Mouse (Mus musculus) small intestine, adult 2 months (tissue): ENCODE data around the gene Wnt1.

Experiments
- CTCF ChIP-seq: fragments of 200-500 bp; IDR thresholded peaks from 2 replicates; pipeline ENCODE4 v1.5.1; 2012; ENCODE audit warnings: low read depth, mild to moderate bottlenecking, control low read depth, inconsistent platforms, low read length, moderate library complexity, mixed read lengths; ENCODE audit not compliant: insufficient replicate concordance, insufficient read length; ENCODE audit errors: extremely low read depth
- POLR2A ChIP-seq: fragments of 200-500 bp; IDR thresholded peaks from 2 replicates; pipeline ENCODE4 v1.6.1; 2012; ENCODE audit warnings: low read depth, mild to moderate bottlenecking, control low read depth, inconsistent platforms, low read length, moderate library complexity

DNA sequence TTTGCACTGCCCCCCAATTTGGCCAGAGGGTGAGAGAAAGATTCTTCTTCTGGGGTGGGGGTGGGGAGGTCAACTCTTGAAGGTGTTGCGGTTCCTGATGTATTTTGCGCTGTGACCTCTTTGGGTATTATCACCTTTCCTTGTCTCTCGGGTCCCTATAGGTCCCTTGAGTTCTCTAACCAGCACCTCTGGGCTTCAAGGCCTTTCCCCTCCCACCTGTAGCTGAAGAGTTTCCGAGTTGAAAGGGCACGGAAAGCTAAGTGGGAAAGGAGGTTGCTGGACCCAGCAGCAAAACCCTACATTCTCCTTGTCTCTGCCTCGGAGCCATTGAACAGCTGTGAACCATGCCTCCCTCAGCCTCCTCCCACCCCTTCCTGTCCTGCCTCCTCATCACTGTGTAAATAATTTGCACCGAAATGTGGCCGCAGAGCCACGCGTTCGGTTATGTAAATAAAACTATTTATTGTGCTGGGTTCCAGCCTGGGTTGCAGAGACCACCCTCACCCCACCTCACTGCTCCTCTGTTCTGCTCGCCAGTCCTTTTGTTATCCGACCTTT, 3.6 kb downstream of the Wnt1 start:
- TF ChIP-seq POLR2A (no peak), CTCF (no peak)
